Mouse (Mus musculus): ENCODE measurements around the gene BC048403. TPM values are rescaled to one million over a fixed set of nuclear protein-coding genes. Genes with fewer than 3 reads are reported as not detected.

Gene BC048403
- total RNA-seq, 2 experiments from 2014 or later, result 1.5 to 2.0 TPM

GRCm38 (mm10) chr10:121726505-121726904 lies 13.2 kb upstream of the BC048403 start:
- Histone ChIP-seq H3K4me3 (no peak overlapping the region), H3K27ac (no peak overlapping the region)
- TF ChIP-seq CTCF (IDR thresholded peaks at IDR 0.05), result no peak
- no peak for DNase-seq
- intact Hi-C loops (cut with DNase I), result no loop called here

GRCm38 (mm10) chr10:121727151-121727550 lies 12.6 kb upstream of the BC048403 start:
- intact Hi-C loops (cut with DNase I), result no loop called here
- no peak overlapping the region for H3K27ac ChIP-seq
- no peak for TF ChIP-seq CTCF (IDR thresholded peaks at IDR 0.05)
- no peak overlapping the region for H3K4me3 ChIP-seq
- DNase-seq, result no peak

GRCm38 (mm10) chr10:121728226-121728625 lies 11.5 kb upstream of the BC048403 start:
- Histone ChIP-seq H3K27ac (no peak overlapping the region), H3K4me3 (no peak overlapping the region)
- DNase-seq, result no peak
- TF ChIP-seq CTCF (IDR thresholded peaks at IDR 0.05), result no peak
- intact Hi-C loops (cut with DNase I), result no loop called here

- TF ChIP-seq CTCF (IDR thresholded peaks at IDR 0.05), result no peak
Measured at GRCm38 (mm10) chr10:121731048-121731725, 8.6 kb upstream of the BC048403 start.

GRCm38 (mm10) chr10:121732542-121732941 lies 7.2 kb upstream of the BC048403 start:
- no peak for DNase-seq
- no peak for TF ChIP-seq CTCF (IDR thresholded peaks at IDR 0.05)
- intact Hi-C loops (cut with DNase I), result no loop called here
- H3K27ac ChIP-seq, result no peak overlapping the region
- H3K4me3 ChIP-seq, result no peak overlapping the region

More at GRCm38 (mm10) chr10:121731048-121731725, 8.6 kb upstream of the BC048403 start:
- H3K27ac ChIP-seq, result no peak overlapping the region
- intact Hi-C loops (cut with DNase I), result no loop called here
- H3K4me3 ChIP-seq, result no peak overlapping the region
- DNase-seq, result no peak

- no peak overlapping the region for H3K27ac ChIP-seq
- no peak for DNase-seq
- no peak for TF ChIP-seq CTCF (IDR thresholded peaks at IDR 0.05)
- H3K4me3 ChIP-seq, result no peak overlapping the region
- intact Hi-C loops (cut with DNase I), result no loop called here
Measured at GRCm38 (mm10) chr10:121737256-121737655, 2.5 kb upstream of the BC048403 start.

GRCm38 (mm10) chr10:121742336-121742735 lies 2.6 kb downstream of the BC048403 start:
- intact Hi-C loops (cut with DNase I), result no loop called here
- TF ChIP-seq CTCF (IDR thresholded peaks at IDR 0.05), result no peak
- H3K4me3 ChIP-seq, result no peak overlapping the region
- DNase-seq, result no peak
- no peak overlapping the region for H3K27ac ChIP-seq

GRCm38 (mm10) chr10:121750175-121750574 lies 10.4 kb downstream of the BC048403 start:
- Histone ChIP-seq H3K4me3 (no peak overlapping the region), H3K27ac (no peak overlapping the region)
- intact Hi-C loops (cut with DNase I), result no loop called here
- TF ChIP-seq CTCF (IDR thresholded peaks at IDR 0.05), result no peak
- no peak for DNase-seq

GRCm38 (mm10) chr10:121754237-121754636 lies 14.5 kb downstream of the BC048403 start:
- Histone ChIP-seq H3K27ac (no peak overlapping the region), H3K4me3 (no peak overlapping the region)
- intact Hi-C loops (cut with DNase I), result no loop called here
- no peak for TF ChIP-seq CTCF (IDR thresholded peaks at IDR 0.05)
- DNase-seq, result no peak

- intact Hi-C loops (cut with DNase I), result no loop called here
- Histone ChIP-seq H3K27ac (no peak overlapping the region), H3K4me3 (no peak overlapping the region)
- no peak for DNase-seq
- TF ChIP-seq CTCF (IDR thresholded peaks at IDR 0.05), result no peak
Measured at GRCm38 (mm10) chr10:121755822-121756221, 16.1 kb downstream of the BC048403 start.

- no peak for DNase-seq
- TF ChIP-seq CTCF (IDR thresholded peaks at IDR 0.05), result no peak
- intact Hi-C loops (cut with DNase I), result no loop called here
- no peak overlapping the region for H3K27ac ChIP-seq
- H3K4me3 ChIP-seq, result no peak overlapping the region
Measured at GRCm38 (mm10) chr10:121756677-121757076, 16.9 kb downstream of the BC048403 start.

- Histone ChIP-seq H3K4me3 (no peak overlapping the region), H3K27ac (no peak overlapping the region)
- no peak for DNase-seq
- peak; percentile 51 for TF ChIP-seq CTCF (IDR thresholded peaks at IDR 0.05)
- intact Hi-C loops (cut with DNase I), result no loop called here
Measured at GRCm38 (mm10) chr10:121759095-121759494, 19.4 kb downstream of the BC048403 start.

- intact Hi-C loops (cut with DNase I), result loop anchor here (5.0 kb wide), 1 partner anchor 60 kb away; no protein-coding TSS in a partner anchor
- DNase-seq, result peak; percentile 48
- 0 out of 2 replicates have a peak overlapping the region, but pooled peaks have one; percentile 13 for H3K4me3 ChIP-seq
- no peak overlapping the region; the same call in 1 of the 2 replicates for H3K27ac ChIP-seq
- no peak for TF ChIP-seq CTCF (IDR thresholded peaks at IDR 0.05)
Measured at GRCm38 (mm10) chr10:121762141-121762540, 22.4 kb downstream of the BC048403 start.

GRCm38 (mm10) chr10:121763191-121763590 lies 23.5 kb downstream of the BC048403 start:
- no peak for TF ChIP-seq CTCF (IDR thresholded peaks at IDR 0.05)
- DNase-seq, result no peak
- intact Hi-C loops (cut with DNase I), result loop anchor here (5.0 kb wide), 1 partner anchor 61 kb away; no protein-coding TSS in a partner anchor
- Histone ChIP-seq H3K4me3 (no peak overlapping the region), H3K27ac (no peak overlapping the region)

All from gastrocnemius, adult 2 months (tissue).